Mouse (Mus musculus) left cerebral cortex, postnatal 10 days (tissue): Measurements from ENCODE around the gene Gm49387. TPM values are rescaled to one million over a fixed set of nuclear protein-coding genes. Genes with fewer than 3 reads are reported as not detected.

Source experiments
- DNase-seq, 2 experiments: peaks; one replicate each; pipeline ENCODE4 v3.0.0; 2021 to 2022; ENCODE audit warnings: low spot score in 2 of 2, mixed read lengths in 1 of 2; ENCODE audit errors: extremely low spot score in 1 of 2
- intact Hi-C: fragments of 180-260 bp; cut with DNase I; formaldehyde crosslinking; loops from one replicate; pipeline ENCODE4 v1.15.1; 2025
- total RNA-seq, 2 experiments: library from RNA; stranded (reverse); gene quantifications; 2 replicates each; pipeline ENCODE4 v1.2.3; 2021

The Gm49387 gene
- under 1 TPM in 1 of 2 experiments, not detected in 1; 0.79 TPM for total RNA-seq

GRCm38 (mm10) chr14:31640346-31640889, at the start of gene Gm49387:
Gm49387 (minus strand) TSS chr14:31640878.
- no peak for DNase-seq
- intact Hi-C loops: no loop called here

DNA sequence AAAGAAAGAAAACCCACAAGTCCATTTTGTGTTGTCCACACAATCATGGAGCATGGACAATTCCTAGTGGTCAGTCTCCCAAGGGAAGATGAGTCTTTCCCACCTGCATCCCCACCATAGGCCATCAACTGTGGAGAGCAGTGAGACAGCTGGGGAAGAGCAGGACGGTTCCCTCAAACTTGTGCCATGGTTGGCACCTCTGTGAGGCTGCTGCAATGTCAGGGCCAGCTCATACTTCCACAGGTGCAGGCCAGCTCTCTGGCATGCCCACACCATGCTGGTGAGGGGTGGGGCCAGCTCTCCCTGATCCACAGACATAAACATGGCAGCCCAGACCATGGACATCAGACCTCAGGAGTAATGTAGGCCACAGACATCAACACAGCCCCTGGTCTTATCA, 45.6 kb upstream of the Gm49387 start:
- intact Hi-C loops: no loop called here
- no peak for DNase-seq

DNA sequence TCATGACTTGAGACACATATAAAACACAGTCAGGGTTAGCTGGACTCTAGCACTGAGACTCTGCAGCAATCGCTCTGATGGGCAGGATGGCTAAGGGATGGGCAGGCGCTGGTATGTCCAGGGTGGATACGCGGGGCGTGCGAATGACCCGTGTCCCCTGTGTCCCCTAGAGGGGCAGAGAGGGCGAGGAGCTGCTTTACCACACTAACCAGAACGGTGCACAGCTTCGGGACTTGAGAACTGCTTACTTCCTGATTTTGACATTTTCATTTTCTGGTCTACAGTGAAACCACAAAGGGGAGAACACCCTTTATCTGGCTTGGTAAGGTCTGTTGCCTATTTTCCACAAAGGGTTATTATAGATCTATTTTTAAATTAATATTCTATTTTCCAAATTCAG, 45.0 kb upstream of the Gm49387 start:
- DNase-seq: no peak
- intact Hi-C loops: no loop called here

DNA sequence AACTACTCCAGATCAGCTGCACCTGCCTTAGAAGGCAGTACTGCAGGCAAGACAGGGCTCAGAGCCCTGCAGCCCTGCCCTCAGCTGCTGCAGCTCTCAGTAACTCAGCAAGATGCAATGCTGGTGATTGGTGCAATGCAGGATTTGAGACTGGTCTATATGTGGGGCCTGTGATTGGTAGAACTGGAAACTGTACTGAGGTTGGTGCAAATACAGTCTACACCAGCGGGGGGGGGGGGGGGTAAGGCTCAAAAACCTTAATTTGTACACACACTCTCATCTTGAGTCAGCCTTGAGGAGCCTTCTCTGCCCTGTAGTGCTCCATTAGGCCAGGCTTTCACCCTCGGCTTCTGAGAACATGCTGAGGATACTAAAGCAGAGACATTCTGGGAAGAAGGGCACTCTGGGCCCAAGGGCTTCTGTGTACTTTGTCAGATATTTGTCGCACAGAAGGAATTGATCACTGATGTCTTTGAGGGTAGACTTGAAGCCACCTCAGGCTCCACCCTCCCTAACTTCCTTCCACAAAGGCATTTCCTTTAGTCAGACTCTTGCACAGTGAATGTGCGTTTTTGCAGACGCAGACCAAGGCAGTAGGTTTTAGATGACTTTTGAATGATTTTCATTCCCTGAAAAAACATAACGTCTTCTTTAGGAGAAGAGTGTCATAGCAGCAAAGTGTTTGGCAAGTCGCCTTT, 43.8 kb upstream of the Gm49387 start:
- DNase-seq: no peak
- intact Hi-C loops: no loop called here

- intact Hi-C loops: no loop called here
- DNase-seq: no peak
These were observed 42.9 kb upstream of the Gm49387 start for GRCm38 (mm10) chr14:31683610-31684009.

DNA sequence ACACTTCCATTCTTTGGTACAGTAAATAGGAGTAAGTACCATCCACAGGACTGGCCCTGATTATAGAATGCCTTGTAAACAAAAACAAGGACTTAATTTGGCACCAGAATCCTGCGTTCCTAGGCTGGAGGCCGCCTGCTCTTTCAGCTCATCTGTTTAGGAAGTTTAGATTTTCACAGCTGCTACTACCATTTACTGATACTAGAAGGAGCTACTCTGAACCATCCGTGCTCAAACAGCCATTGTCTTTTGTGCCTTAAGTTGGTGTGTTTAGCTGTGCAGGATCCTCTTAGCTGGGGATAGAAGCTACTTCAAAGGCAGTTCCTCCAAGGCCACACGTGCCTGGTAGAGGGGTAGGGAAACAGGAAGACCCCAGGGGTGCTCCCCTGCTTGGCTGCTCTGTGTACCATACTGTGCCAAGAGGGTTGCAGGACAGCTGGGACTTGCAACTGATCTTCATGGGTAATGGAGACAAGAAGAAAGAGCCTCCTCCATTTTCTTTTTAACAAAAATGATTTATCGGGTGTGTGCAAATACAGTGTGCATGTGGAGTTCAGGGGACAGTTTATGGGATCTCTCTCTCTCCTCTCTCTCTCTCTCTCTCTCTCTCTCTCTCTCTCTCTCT, 41.4 kb upstream of the Gm49387 start:
- intact Hi-C loops: no loop called here

GRCm38 (mm10) chr14:31681291-31681690, 40.6 kb upstream of the Gm49387 start:
- intact Hi-C loops: no loop called here

More for the DNA sequence above, 41.4 kb upstream of the Gm49387 start:
- DNase-seq: peak in 1 of 2 experiments; percentile 69

GRCm38 (mm10) chr14:31680656-31681055, 40.0 kb upstream of the Gm49387 start:
- no peak for DNase-seq
- intact Hi-C loops: no loop called here

More at GRCm38 (mm10) chr14:31681291-31681690, 40.6 kb upstream of the Gm49387 start:
- DNase-seq: no peak

DNA sequence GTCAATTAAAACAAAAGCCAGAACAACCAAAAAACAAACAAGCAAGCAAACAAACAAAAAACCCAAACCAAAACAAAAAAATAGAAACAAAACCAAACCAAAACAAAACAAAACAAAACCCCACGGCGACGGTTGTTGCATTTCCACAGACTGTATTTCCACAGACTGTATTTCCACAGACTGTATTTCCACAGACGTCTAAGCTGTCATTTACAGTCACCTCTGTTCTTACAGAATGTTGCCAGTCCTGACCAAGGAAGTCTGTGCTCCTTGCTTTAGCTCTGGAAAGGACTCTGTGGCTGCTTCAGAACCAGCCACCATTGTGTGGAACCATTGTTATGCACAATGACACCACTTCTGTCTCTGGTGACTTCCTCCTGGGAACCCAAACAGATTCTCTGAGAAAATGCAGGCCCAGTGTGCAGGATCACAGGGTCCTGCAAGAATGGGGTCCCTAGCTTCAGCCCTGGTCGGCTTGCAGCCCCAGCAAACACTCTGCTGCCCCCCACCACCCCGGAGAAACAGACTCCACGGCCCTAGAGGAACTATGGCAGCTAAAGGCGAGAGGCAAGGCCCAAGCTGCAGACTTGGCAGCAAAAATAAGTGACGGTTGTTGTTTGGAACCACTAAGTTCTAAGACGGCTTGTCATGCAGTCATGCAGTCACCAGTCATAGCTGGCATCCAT, 31.1 kb upstream of the Gm49387 start:
- intact Hi-C loops: no loop called here
- no peak for DNase-seq

- peak in 1 of 2 experiments; percentile 66 for DNase-seq
- intact Hi-C loops: no loop called here
These were observed 29.2 kb upstream of the Gm49387 start for GRCm38 (mm10) chr14:31669642-31670490.

DNA sequence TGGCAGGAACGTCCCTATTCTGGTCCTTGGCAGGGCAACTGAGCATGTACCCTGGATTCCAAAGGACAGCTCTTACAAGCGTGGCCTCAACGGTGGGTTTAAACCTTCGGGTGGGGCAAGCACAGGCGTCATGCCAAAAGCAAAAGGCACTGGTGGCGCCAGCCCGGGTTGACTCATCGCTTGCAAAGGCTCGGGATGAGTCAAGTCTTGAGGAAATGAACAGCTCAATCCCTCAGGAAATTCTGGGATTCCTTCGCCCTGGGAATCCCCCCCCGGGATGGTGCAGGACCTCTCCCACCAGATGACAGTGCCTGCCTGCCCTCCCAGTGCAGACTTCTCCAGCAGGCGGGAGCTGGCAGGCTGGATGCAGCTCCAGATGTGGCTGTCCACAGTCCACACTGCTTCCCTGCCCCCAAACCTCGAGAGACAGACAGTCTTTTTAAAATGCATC, 28.5 kb upstream of the Gm49387 start:
- peak in 1 of 2 experiments; percentile 78 for DNase-seq
- intact Hi-C loops: no loop called here

DNA sequence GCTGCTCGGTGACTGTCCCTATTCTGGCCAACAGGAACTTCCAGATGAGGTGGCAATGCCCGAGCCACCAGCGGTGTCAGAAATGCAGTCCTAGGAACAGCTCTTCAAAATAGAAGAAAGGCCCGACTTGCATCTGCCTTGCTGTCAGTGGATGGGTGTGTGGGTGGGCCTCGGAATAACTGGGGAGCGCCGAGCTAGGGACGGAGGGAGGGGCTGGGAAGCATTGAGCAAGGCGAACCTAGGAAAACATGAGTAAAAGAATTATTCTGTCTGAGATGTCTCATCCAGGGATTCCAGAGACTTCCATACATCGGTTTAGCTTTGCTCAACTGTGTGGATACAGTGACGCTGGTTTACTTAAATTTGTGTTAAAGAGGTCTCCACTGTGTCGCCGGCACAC, 27.6 kb upstream of the Gm49387 start:
- intact Hi-C loops: no loop called here
- peak in 1 of 2 experiments; percentile 58 for DNase-seq

DNA sequence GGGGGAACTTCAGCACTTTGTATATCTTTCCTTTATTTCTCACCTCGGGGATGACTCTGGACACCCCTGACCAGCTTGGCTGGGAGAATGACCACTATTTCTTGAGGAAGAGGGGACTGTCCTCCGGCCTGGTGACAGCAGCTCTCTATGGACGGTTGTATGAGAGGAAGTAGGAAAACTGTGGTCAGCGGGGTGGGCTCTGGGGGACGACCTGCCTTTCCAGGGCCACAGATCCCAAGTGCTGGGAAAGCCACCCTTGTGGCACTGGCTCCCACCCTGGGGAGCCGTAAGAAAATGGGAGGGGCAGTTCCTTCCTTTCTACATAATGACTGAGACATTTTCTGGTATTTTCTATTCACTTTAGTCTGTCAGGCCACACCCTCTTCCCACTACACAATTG, 27.1 kb upstream of the Gm49387 start:
- no peak for DNase-seq
- intact Hi-C loops: no loop called here

DNA sequence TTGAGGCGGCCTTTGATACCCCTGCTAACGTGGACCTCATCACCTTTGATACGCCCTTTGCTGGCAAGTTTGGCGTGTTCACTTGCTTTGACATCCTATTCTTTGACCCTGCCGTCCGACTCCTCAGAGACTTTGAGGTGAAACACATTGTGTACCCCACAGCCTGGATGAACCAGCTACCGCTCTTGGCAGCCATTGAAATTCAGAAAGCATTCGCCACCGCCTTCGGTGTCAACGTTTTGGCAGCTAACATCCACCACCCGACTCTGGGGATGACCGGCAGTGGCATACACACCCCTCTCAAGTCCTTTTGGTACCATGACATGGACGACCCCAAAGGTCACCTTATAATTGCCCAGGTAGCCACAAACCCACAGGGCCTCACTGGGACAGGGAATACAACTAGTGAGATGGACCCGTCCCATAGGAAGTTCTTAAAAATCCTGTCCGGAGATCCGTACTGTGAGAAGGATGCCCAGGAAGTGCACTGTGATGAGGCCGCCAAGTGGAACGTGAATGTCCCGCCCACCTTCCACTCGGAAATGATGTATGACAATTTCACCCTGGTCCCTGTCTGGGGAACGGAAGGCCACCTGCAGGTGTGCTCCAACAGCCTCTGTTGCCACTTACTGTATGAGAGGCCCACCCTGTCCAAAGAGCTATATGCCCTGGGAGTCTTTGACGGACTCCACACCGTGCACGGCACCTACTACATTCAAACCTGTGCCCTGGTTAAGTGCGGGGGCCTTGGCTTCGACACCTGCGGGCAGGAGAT, 26.4 kb upstream of the Gm49387 start:
- intact Hi-C loops: no loop called here
- no peak for DNase-seq

DNA sequence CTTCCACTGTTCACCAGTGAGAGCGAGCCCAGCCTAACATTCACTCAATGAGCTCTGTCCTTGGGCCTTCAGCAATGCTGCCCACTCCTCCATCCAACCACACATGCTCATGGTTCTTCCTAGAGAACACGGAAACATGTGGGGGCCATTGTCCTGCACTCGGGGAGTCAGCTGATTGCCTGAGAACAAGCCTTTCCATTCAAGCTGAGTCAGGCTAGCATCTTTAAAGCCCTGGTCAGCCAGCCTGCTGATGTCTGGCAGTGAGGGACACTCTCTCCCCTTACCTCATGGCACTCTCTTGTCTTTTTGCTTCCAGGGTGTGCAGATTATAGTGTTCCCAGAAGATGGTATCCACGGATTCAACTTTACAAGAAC, 24.9 kb upstream of the Gm49387 start:
- DNase-seq: no peak

DNA sequence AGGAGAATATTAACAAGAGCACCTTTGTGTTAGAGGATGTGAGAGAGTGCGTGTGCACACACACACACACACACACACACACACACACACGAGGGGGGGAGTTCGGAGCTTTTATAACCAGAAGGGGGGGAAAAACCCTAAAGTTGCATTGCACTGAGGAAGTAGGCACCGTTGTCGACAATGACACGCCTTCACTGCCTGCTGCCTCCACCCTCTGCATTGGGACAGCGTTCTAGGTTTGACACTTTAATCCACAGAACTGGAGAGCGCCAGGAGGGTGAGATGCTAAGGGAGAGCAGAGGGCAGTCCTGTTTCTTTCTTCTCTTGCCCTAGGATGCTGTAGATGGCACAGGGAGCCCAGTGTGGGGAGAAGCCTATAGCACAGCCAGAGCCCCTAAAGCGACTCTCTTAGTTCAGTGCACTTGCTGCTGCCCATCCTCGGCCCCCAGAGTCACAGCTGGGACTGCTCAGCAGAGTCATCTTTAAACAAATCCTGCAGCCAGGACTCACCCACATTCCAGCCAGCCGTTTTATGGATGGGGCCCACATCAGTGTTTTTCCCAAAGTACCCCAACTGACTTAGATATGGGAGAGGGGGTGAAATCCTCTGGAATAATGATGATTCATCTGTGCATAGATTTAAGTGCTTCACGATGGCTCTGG, 24.4 kb upstream of the Gm49387 start:
- no peak for DNase-seq
- intact Hi-C loops: loop anchor here (5.0 kb wide), 1 partner anchor 32 kb away; no protein-coding TSS in a partner anchor

More for the DNA sequence above, 24.9 kb upstream of the Gm49387 start:
- intact Hi-C loops: no loop called here

- intact Hi-C loops: loop anchor here (5.0 kb wide), 1 partner anchor 33 kb away; no protein-coding TSS in a partner anchor
- DNase-seq: peak in 1 of 2 experiments; percentile 29
These were observed 23.6 kb upstream of the Gm49387 start for GRCm38 (mm10) chr14:31664100-31664902.
